In genomic region chr13:100833640-100834002, GRCm38 (mm10) we compare ENCODE assay signal across 9 mouse cellular contexts. TPM values are rescaled to one million over a fixed set of nuclear protein-coding genes. Genes with fewer than 3 reads are reported as not detected.
DNase-seq lines count a peak whose midpoint lies in the region; ATAC-seq lines count a peak whose summit lies in the region.
"Had no signal": no experiment of that assay in that cellular context is flagged by ENCODE, and none has a peak within 500 bp of the region (broad histone marks: within the 10 kb centered on the region; RNA-seq: fewer than 3 reads in every experiment).

No protein-coding gene starts in this region.

- peaks cover 17% of the 10 kb centered on the region for H3K4me1 ChIP-seq in hindbrain, embryonic 10.5 days (replicated peaks)
- no peaks in the 10 kb centered on the region for H3K4me1 ChIP-seq in hindbrain, embryonic 11.5 days (replicated peaks; ENCODE audit: control insufficient read depth, insufficient read depth, low read length)
- peaks cover 17% of the 10 kb centered on the region for H3K4me1 ChIP-seq in embryonic facial prominence, embryonic 10.5 days
- peaks cover 11% of the 10 kb centered on the region for H3K4me1 ChIP-seq in intestine, embryonic 14.5 days (replicated peaks; ENCODE audit: control insufficient read depth, insufficient read depth, low read length)
- peaks cover 20% of the 10 kb centered on the region for H3K4me1 ChIP-seq in midbrain, embryonic 16.5 days (ENCODE audit: control insufficient read depth, insufficient read depth, low read length)

- H3K9me3 ChIP-seq in hindbrain, embryonic 10.5 days = no peaks in the 10 kb centered on the region
- no peaks in the 10 kb centered on the region for H3K9me3 ChIP-seq in hindbrain, embryonic 11.5 days (ENCODE audit: control insufficient read depth, low read length)
- H3K9me3 ChIP-seq in embryonic facial prominence, embryonic 10.5 days = no peaks in the 10 kb centered on the region
- H3K9me3 ChIP-seq in intestine, embryonic 14.5 days (ENCODE audit: control insufficient read depth, low read length) = no peaks in the 10 kb centered on the region
- H3K9me3 ChIP-seq in midbrain, embryonic 16.5 days (replicated peaks; ENCODE audit: control insufficient read depth, low read length, poor library complexity, severe bottlenecking) = no peaks in the 10 kb centered on the region

- no peak overlapping the region for H3K4me2 ChIP-seq in hindbrain, embryonic 11.5 days (replicated peaks; ENCODE audit: low read depth, low read length)
- H3K4me2 ChIP-seq in intestine, embryonic 14.5 days (ENCODE audit: low read length) = peak overlapping the region; percentile 24
- peak overlapping the region; percentile 48 for H3K4me2 ChIP-seq in midbrain, embryonic 16.5 days (ENCODE audit: low read length)

- no peak for DNase-seq in hindbrain, embryonic 10.5 days (ENCODE audit: low spot score)
- DNase-seq in hindbrain, embryonic 11.5 days (ENCODE audit: low spot score) = no peak
- no peak for DNase-seq in embryonic facial prominence, embryonic 10.5 days (ENCODE audit: low spot score)
- DNase-seq in intestine, embryonic 14.5 days (ENCODE audit: low spot score) = no peak
- no peak for DNase-seq in thymus, postnatal 14 days
- no peak for DNase-seq in cerebellum, adult 9-10 months
- DNase-seq in ovary, postnatal 14 days (ENCODE audit: low spot score) = no peak

- no peak overlapping the region for H3K9ac ChIP-seq in hindbrain, embryonic 11.5 days (ENCODE audit: low read depth, low read length)
- no peak overlapping the region for H3K9ac ChIP-seq in intestine, embryonic 14.5 days (ENCODE audit: low read length)
- H3K9ac ChIP-seq in midbrain, embryonic 16.5 days (ENCODE audit: low read depth, low read length) = peak overlapping the region; percentile 41; the same call in 1 of the 2 replicates

- H3K4me3 ChIP-seq in hindbrain, embryonic 10.5 days = peak overlapping the region; percentile 98
- no peak overlapping the region for H3K4me3 ChIP-seq in hindbrain, embryonic 11.5 days (ENCODE audit: low read depth, low read length)
- peak overlapping the region; percentile 98 for H3K4me3 ChIP-seq in embryonic facial prominence, embryonic 10.5 days
- peak overlapping the region; percentile 97; the same call in 1 of the 2 replicates for H3K4me3 ChIP-seq in intestine, embryonic 14.5 days (ENCODE audit: low read depth, low read length)
- peak overlapping the region; percentile 95 for H3K4me3 ChIP-seq in midbrain, embryonic 16.5 days (ENCODE audit: low read depth, low read length)

- H3K36me3 ChIP-seq in hindbrain, embryonic 10.5 days = 0 out of 2 replicates have a peak, but pooled peaks cover 4% of the 10 kb centered on the region
- no peaks in the 10 kb centered on the region for H3K36me3 ChIP-seq in hindbrain, embryonic 11.5 days (ENCODE audit: control insufficient read depth, insufficient read depth, low read length)
- H3K36me3 ChIP-seq in embryonic facial prominence, embryonic 10.5 days (replicated peaks) = peaks cover 3% of the 10 kb centered on the region; the same call in 1 of the 2 replicates
- H3K36me3 ChIP-seq in intestine, embryonic 14.5 days (ENCODE audit: control insufficient read depth, insufficient read depth, low read length) = no peaks in the 10 kb centered on the region; the same call in 1 of the 2 replicates
- H3K36me3 ChIP-seq in midbrain, embryonic 16.5 days (ENCODE audit: control insufficient read depth, insufficient read depth, low read length) = no peaks in the 10 kb centered on the region

- no peak overlapping the region for H3K27ac ChIP-seq in hindbrain, embryonic 10.5 days
- no peak overlapping the region for H3K27ac ChIP-seq in hindbrain, embryonic 11.5 days (ENCODE audit: low read depth, low read length)
- peak overlapping the region; percentile 94 for H3K27ac ChIP-seq in embryonic facial prominence, embryonic 10.5 days (replicated peaks)
- no peak overlapping the region for H3K27ac ChIP-seq in intestine, embryonic 14.5 days (ENCODE audit: low read depth)
- peak overlapping the region; percentile 93 for H3K27ac ChIP-seq in midbrain, embryonic 16.5 days (ENCODE audit: low read length)

- no peak; the same call in 1 of the 2 replicates for ATAC-seq in hindbrain, embryonic 11.5 days (ENCODE audit: low FRiP score)
- ATAC-seq in intestine, embryonic 14.5 days (replicated peaks; ENCODE audit: low FRiP score, low TSS enrichment, low read depth) = no peak
- ATAC-seq in midbrain, embryonic 16.5 days = no peak

- WGBS in hindbrain, embryonic 10.5 days = 60% methylated on average over 6 of the region's 6 CpGs
- 56% methylated on average over 6 of the region's 6 CpGs for WGBS in hindbrain, embryonic 11.5 days
- WGBS in embryonic facial prominence, embryonic 10.5 days = 62% methylated on average over 6 of the region's 6 CpGs
- WGBS in intestine, embryonic 14.5 days = 57% methylated on average over 6 of the region's 6 CpGs
- 55% methylated on average over 6 of the region's 6 CpGs for WGBS in midbrain, embryonic 16.5 days

- no peaks in the 10 kb centered on the region for H3K27me3 ChIP-seq in hindbrain, embryonic 10.5 days (ENCODE audit: insufficient read depth, poor library complexity, severe bottlenecking)
- no peaks in the 10 kb centered on the region for H3K27me3 ChIP-seq in hindbrain, embryonic 11.5 days (ENCODE audit: control insufficient read depth, insufficient read depth, low read length)
- H3K27me3 ChIP-seq in embryonic facial prominence, embryonic 10.5 days (replicated peaks; ENCODE audit: low read depth, poor library complexity, severe bottlenecking) = no peaks in the 10 kb centered on the region
- no peaks in the 10 kb centered on the region for H3K27me3 ChIP-seq in intestine, embryonic 14.5 days (replicated peaks; ENCODE audit: control insufficient read depth, insufficient read depth, low read length)
- 0 out of 2 replicates have a peak, but pooled peaks cover 3% of the 10 kb centered on the region for H3K27me3 ChIP-seq in midbrain, embryonic 16.5 days (ENCODE audit: control insufficient read depth, insufficient read depth, low read depth, low read length)
- H3K27me3 ChIP-seq: Patski had no signal

RNA-seq across cellular contexts. Expression of gene Slc30a5, which starts 0.4 kb away (rescaled TPM):
- 33.0 and 36.4 TPM in 2 replicates for polyA plus RNA-seq in hindbrain, embryonic 10.5 days (2016; fragmentation: Nextera tagmentation; extraction: Ambion mirVana)
- polyA plus RNA-seq in hindbrain, embryonic 11.5 days (2014; fragmentation: Nextera tagmentation; extraction: Ambion mirVana) = 46.0 and 51.3 TPM in 2 replicates
- polyA plus RNA-seq in embryonic facial prominence, embryonic 10.5 days (2016; fragmentation: Nextera tagmentation; extraction: Ambion mirVana) = 36.4 and 37.7 TPM in 2 replicates
- 62.8 and 65.4 TPM in 2 replicates for polyA plus RNA-seq in intestine, embryonic 14.5 days (2014; fragmentation: Nextera tagmentation; extraction: Ambion mirVana)
- 30.2 and 31.0 TPM in 2 replicates for polyA plus RNA-seq in midbrain, embryonic 16.5 days (2015; fragmentation: Nextera tagmentation; extraction: Ambion mirVana)

RNA-seq across cellular contexts. Expression of gene Ccnb1, which starts 47.3 kb away (rescaled TPM):
- polyA plus RNA-seq in hindbrain, embryonic 10.5 days (2016; fragmentation: Nextera tagmentation; extraction: Ambion mirVana) = 321 and 434 TPM in 2 replicates
- polyA plus RNA-seq in hindbrain, embryonic 11.5 days (2014; fragmentation: Nextera tagmentation; extraction: Ambion mirVana) = 322 and 345 TPM in 2 replicates
- polyA plus RNA-seq in embryonic facial prominence, embryonic 10.5 days (2016; fragmentation: Nextera tagmentation; extraction: Ambion mirVana) = 411 and 420 TPM in 2 replicates
- 242 and 267 TPM in 2 replicates for polyA plus RNA-seq in intestine, embryonic 14.5 days (2014; fragmentation: Nextera tagmentation; extraction: Ambion mirVana)
- 22.2 and 31.0 TPM in 2 replicates for polyA plus RNA-seq in midbrain, embryonic 16.5 days (2015; fragmentation: Nextera tagmentation; extraction: Ambion mirVana)

RNA-seq across cellular contexts. Expression of gene Cenph, which starts 57.9 kb away (rescaled TPM):
- polyA plus RNA-seq in hindbrain, embryonic 10.5 days (2016; fragmentation: Nextera tagmentation; extraction: Ambion mirVana) = 51.5 and 57.8 TPM in 2 replicates
- polyA plus RNA-seq in hindbrain, embryonic 11.5 days (2014; fragmentation: Nextera tagmentation; extraction: Ambion mirVana) = 46.6 and 48.0 TPM in 2 replicates
- polyA plus RNA-seq in embryonic facial prominence, embryonic 10.5 days (2016; fragmentation: Nextera tagmentation; extraction: Ambion mirVana) = 65.7 and 68.2 TPM in 2 replicates
- polyA plus RNA-seq in intestine, embryonic 14.5 days (2014; fragmentation: Nextera tagmentation; extraction: Ambion mirVana) = 35.7 and 39.0 TPM in 2 replicates
- polyA plus RNA-seq in midbrain, embryonic 16.5 days (2015; fragmentation: Nextera tagmentation; extraction: Ambion mirVana) = 5.1 and 6.3 TPM in 2 replicates

Comparison
In these comparisons a context has a peak if more than half of its experiments do, and no peak if none do; other contexts are left out.
1. H3K27ac ChIP-seq: peak in embryonic facial prominence, embryonic 10.5 days (single experiment) and midbrain, embryonic 16.5 days (single experiment); none in hindbrain, embryonic 10.5 days (single experiment), hindbrain, embryonic 11.5 days (single experiment) and intestine, embryonic 14.5 days (single experiment).